ENCODE assay signal across 16 mouse cellular contexts in the genomic region with DNA sequence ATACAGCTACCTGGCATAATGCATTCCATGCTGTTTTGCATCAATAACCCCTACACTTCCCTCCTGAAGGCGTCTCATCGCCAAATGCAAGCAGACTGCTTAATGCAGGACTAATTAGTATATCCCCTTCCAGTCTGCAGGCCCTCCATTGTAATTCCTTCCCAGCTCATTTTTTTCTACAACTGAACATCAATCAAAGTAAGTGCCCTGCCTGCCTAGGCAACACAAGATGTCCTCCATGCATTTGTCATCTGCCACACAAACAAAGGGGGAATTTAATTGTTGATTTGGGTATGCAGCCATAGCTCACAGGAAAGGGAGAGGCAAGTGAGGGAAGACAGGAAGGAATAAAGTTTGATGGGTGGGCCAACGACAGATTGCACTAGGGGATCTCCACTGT.
A peak's percentile ranks its signal among the peaks of the same experiment; 100 is the strongest.
DNase-seq lines count a peak whose midpoint lies in the region; ATAC-seq and TF ChIP-seq lines count a peak whose summit lies in the region.
"Had no signal": no experiment of that assay in that cellular context is flagged by ENCODE, and none has a peak within 500 bp of the region (broad histone marks: within the 10 kb centered on the region; RNA-seq: fewer than 3 reads in every experiment).

No protein-coding gene starts in this region.

- peak; percentile 21 for DNase-seq in R1 (ENCODE audit: low read depth, low spot score)
- DNase-seq in embryo, embryonic 9.5 days (ENCODE audit: extremely low spot score) = peak; percentile 30
- no peak for DNase-seq in forebrain, postnatal 0 days
- DNase-seq in mesoderm, embryonic 11.5 days (ENCODE audit: low read depth, low spot score) = peak; percentile 71
- DNase-seq in adrenal gland, postnatal 14 days = no peak
- no peak for DNase-seq in left cerebral cortex, postnatal 10 days (ENCODE audit: extremely low spot score in 1 of 2, low spot score in 2 of 2)
- no peak for DNase-seq in gastrocnemius, adult 2 months
- DNase-seq in gastrocnemius, adult 8-10 months (ENCODE audit: low spot score in 2 of 2) = no peak
- DNase-seq: B cell, adult 2 months; cerebellum, adult 18-20 months; kidney, adult 9 months; lung, postnatal 14 days; right cerebral cortex, postnatal 4 days had no signal

- ATAC-seq in forebrain, postnatal 0 days = peak; percentile 25; the same call in 1 of the 2 replicates
- ATAC-seq: Patski had no signal

- no peaks in the 10 kb centered on the region for H3K9me3 ChIP-seq in forebrain, postnatal 0 days (ENCODE audit: low read length)
- H3K9me3 ChIP-seq: limb, embryonic 13.5 days; liver, embryonic 15.5 days had no signal

- no peaks in the 10 kb centered on the region for H3K36me3 ChIP-seq in forebrain, postnatal 0 days (ENCODE audit: insufficient read depth)
- H3K36me3 ChIP-seq: limb, embryonic 13.5 days; liver, embryonic 15.5 days had no signal

- H3K27me3 ChIP-seq in forebrain, postnatal 0 days (ENCODE audit: insufficient read depth, low read length) = no peaks in the 10 kb centered on the region; the same call in 1 of the 2 replicates
- H3K27me3 ChIP-seq: liver, embryonic 15.5 days; Patski had no signal

- no peak overlapping the region for H3K9ac ChIP-seq in forebrain, postnatal 0 days
- H3K9ac ChIP-seq: limb, embryonic 13.5 days; liver, embryonic 15.5 days had no signal

- no peak overlapping the region for H3K4me2 ChIP-seq in forebrain, postnatal 0 days (ENCODE audit: low read depth)
- H3K4me2 ChIP-seq: limb, embryonic 13.5 days; liver, embryonic 15.5 days had no signal

- H3K27ac ChIP-seq in forebrain, postnatal 0 days (ENCODE audit: low read depth, low read length) = no peak overlapping the region
- no peak overlapping the region for H3K27ac ChIP-seq in gastrocnemius, adult 2 months
- H3K27ac ChIP-seq: limb, embryonic 13.5 days; liver, embryonic 15.5 days had no signal

- WGBS in forebrain, postnatal 0 days = 29% methylated on average over 3 of the region's 3 CpGs

- H3K4me3 ChIP-seq in forebrain, postnatal 0 days (ENCODE audit: low read depth, low read length) = no peak overlapping the region
- no peak overlapping the region for H3K4me3 ChIP-seq in gastrocnemius, adult 2 months
- H3K4me3 ChIP-seq: limb, embryonic 13.5 days; liver, embryonic 15.5 days had no signal

- no peak for TF ChIP-seq CTCF in forebrain, postnatal 0 days (IDR thresholded peaks at IDR 0.05; ENCODE audit: low read depth)
- no peak for TF ChIP-seq CTCF in gastrocnemius, adult 2 months (IDR thresholded peaks at IDR 0.05)

- no peaks in the 10 kb centered on the region for H3K4me1 ChIP-seq in forebrain, postnatal 0 days (ENCODE audit: insufficient read depth)
- H3K4me1 ChIP-seq: limb, embryonic 13.5 days; liver, embryonic 15.5 days had no signal

- intact Hi-C loops in left cerebral cortex, postnatal 10 days (cut with DNase I) = no loop called here
- intact Hi-C loops in gastrocnemius, adult 2 months (cut with DNase I) = no loop called here

Comparison
In these comparisons a context has a peak if more than half of its experiments do, and no peak if none do; other contexts are left out.
1. DNase-seq: peak in R1 (single experiment), embryo, embryonic 9.5 days (single experiment) and mesoderm, embryonic 11.5 days (single experiment); none in forebrain, postnatal 0 days (single experiment), adrenal gland, postnatal 14 days (single experiment), left cerebral cortex, postnatal 10 days (0 of 2), gastrocnemius, adult 2 months (single experiment) and gastrocnemius, adult 8-10 months (0 of 2).